Mouse (Mus musculus) bone marrow, adult 2 months (tissue): ENCODE data around the gene Tab1.

Experiments used
- CTCF ChIP-seq: fragments of 200-500 bp; IDR thresholded peaks from 2 replicates; pipeline ENCODE4 v1.5.1; 2011; ENCODE audit warnings: low read length, control low read depth; ENCODE audit not compliant: control insufficient read depth, insufficient read depth
- POLR2A ChIP-seq: fragments of 200-500 bp; IDR thresholded peaks from 2 replicates; pipeline ENCODE4 v1.6.1; 2011; ENCODE audit warnings: low read depth, mild to moderate bottlenecking, control low read depth, low read length, borderline replicate concordance; ENCODE audit not compliant: control insufficient read depth

- no peak for TF ChIP-seq CTCF
- TF ChIP-seq POLR2A, result no peak
Observed at GRCm38 (mm10) chr15:80206057-80206565, 73.2 kb downstream of the Tab1 start.
